Mouse (Mus musculus) adrenal gland, postnatal 14 days (tissue): ENCODE results near the gene Nmrk2. TPM values are rescaled to one million over a fixed set of nuclear protein-coding genes. Genes with fewer than 3 reads are reported as not detected.
"Not testable (repeated sequence)": the region's sequence is repeated elsewhere in the genome, so short reads cannot be mapped to it uniquely, and the experiment has no call there.

Experiments used
- DNase-seq: peaks from one replicate; pipeline ENCODE4 v3.0.0; 2021; ENCODE audit warnings: mixed read lengths
- total RNA-seq: library from RNA; stranded (reverse); gene quantifications from 2 replicates; pipeline ENCODE4 v1.2.3, GENCODE M21; 2021

Nmrk2 gene
- total RNA-seq, 1 experiment from 2014 or later, result not detected

DNA sequence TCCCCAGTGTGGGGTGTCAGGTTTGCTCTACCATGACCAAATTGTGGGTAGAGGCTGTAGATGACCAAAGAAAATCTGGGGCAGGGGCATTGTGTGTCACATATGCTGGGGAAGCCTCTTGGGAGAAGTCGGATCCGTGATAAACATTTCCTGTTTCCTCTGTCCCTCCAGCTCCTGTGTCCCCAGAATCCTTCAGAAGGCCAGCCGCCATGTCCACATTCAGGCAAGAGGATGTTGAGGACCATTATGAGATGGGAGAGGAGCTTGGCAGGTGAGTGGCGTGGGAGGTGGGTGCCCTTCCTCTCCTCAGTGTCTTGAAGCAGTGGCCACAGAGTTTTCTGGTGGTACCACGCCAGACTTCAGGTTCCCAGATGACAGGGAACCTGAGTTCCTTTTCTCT lies 18.0 kb downstream of the Nmrk2 start, which contains the start of gene 4930442H23Rik:
4930442H23Rik (minus strand) TSS at position 45 of the 400 bp plus-strand sequence.
- no peak for DNase-seq

DNA sequence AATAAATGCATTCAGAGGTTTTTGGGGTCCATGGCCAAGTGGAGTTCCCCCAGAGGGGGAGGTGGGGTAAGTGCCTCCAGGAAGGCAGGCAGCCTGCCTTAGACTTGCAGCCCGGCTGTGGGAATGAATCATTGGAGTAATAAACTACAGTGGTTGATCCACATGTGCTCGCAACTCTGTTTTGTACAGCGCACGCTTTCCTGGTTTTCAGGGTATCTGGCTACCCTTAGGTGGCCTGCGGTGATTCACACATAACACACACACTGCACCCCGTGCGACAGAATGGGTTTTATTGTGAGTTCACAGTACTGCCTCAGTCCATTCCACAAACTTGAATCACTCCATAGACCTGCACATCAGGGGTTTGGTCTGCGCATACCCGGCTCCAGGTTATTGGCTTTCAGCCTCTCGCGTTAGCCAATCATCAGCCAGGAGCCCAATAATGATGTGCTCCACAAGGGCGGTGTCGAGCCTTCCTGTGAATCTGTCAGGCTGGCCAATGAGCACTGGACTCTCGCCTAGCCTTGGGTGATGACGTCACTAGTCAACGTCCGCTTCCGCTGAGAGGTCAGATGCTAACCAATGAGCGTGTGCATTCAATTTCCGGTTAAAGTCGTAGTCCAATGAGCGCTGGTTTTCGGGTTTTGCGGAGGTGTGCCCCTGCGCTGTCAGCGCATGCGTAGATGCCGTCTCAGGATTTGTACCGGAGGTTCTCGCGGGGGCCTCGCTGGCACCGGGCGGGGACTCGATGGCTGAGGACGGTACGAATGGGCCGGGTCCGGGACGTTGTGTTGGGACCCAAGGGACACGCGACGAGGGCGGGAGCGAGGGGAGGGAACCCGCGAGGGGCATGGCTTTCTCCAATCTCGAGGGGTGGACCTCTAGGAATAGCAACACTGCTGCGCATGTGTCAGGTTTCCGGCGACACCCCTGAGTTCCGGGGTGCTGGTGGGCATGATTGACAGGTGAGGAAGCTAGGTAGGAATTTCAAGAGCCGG lies 19.2 kb downstream of the Nmrk2 start, which contains the start of gene Dapk3:
Dapk3 (plus strand) TSS at position 670 of the 998 bp plus-strand sequence.
- peak; percentile 97 for DNase-seq

DNA sequence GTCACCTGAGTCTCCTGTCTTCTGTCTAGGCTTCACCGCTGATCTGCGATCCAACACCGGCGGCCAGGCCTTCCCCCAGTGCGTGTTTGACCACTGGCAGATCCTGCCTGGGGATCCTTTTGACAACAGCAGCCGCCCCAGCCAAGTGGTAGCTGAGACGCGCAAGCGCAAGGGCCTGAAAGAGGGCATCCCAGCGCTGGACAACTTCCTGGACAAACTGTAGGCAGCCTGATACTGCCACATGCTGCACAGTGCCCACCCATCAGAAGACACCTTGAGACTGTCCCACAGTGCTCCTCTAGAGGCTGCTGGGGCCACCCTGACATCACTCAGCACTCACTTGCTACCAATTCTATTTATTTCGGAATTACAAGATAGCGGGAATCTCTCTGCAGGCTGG lies 20.0 kb downstream of the Nmrk2 start:
- not testable (repeated sequence) for DNase-seq

DNA sequence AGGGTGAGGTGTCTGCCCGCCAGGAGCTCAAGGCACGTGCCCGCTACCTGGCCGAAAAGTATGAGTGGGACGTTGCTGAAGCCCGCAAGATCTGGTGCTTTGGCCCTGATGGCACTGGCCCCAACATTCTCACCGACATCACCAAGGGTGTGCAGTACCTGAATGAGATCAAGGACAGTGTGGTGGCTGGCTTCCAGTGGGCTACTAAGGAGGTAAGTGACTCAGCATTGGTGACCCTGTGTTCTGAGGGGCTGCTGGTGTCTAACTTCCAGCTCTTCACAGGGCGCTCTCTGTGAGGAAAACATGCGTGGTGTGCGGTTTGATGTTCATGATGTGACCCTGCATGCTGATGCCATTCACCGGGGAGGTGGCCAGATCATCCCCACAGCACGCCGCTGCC lies 20.9 kb downstream of the Nmrk2 start:
- DNase-seq, result no peak

DNA sequence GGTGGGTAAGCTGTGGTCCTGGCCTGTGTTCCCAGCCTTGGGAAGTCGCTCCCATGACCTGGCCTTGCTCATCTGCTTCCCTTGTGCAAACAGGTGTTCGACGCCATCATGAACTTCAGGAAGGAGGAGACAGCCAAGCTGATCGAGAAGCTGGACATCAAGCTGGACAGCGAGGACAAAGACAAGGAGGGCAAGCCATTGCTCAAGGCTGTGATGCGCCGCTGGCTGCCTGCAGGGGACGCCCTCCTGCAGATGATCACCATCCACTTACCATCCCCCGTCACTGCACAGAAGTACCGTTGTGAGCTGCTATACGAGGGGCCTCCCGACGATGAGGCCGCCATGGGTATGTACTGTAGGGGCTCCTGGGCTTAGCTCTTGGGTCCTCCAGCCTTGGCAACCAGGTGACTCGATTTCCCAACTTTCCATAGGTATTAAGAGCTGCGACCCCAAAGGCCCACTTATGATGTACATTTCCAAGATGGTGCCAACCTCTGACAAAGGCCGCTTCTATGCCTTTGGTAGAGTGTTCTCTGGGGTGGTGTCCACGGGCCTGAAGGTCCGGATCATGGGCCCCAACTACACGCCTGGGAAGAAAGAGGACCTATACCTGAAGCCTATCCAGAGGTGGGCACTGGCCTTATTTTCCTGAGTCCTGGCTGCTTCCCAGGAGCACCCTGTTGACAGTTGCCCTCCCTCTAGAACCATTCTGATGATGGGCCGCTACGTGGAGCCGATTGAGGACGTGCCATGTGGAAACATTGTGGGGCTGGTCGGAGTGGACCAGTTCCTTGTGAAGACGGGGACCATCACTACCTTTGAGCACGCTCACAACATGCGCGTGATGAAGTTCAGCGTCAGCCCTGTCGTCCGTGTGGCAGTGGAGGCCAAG lies 22.2 kb downstream of the Nmrk2 start:
- no peak for DNase-seq

DNA sequence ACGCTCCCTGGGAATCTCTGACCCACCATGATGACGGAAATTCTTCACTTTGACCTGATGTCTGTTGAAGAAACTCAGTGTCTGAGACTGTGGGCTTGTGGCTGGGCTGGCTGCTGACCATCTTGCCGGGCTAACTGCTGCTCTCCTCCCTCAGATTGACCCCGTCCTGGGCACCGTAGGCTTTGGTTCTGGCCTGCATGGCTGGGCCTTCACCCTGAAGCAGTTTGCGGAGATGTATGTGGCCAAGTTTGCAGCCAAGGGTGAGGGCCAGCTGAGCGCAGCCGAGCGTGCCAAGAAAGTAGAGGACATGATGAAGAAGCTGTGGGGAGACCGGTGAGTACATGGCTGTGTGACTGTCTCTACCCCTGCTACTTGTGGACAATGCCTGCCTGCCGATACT lies 22.9 kb downstream of the Nmrk2 start:
- no peak for DNase-seq

DNA sequence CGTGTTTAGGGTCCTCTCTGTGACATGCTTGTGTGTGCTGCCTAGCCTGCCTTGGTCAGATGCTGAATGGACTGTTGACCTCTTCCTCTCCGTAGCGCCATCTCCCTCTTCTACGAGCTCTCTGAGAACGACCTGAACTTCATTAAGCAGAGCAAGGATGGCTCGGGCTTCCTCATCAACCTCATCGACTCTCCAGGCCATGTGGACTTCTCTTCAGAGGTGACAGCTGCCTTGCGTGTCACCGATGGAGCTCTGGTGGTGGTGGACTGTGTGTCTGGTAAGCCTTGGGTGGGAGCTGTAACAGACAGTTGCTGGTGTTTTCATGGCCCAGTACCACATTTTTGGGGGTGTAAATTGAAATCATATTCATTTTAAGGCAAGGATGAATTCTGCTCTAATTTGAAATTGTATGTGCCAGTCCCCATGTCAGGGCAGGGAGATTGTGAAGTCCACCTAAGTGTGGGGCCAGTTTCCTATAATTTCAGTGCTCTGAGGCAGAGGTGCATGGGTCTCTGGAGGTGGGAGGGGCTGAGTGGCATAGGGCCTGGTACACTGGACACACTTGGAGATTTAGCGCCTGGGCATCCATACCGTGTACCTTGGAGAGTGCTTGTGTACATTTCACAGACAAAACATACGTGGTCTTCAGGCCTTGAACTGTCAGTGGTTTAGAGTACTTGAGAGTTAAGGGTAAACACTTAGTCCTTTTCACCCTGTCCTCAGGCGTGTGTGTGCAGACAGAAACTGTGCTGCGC lies 23.7 kb downstream of the Nmrk2 start:
- DNase-seq, result no peak

DNA sequence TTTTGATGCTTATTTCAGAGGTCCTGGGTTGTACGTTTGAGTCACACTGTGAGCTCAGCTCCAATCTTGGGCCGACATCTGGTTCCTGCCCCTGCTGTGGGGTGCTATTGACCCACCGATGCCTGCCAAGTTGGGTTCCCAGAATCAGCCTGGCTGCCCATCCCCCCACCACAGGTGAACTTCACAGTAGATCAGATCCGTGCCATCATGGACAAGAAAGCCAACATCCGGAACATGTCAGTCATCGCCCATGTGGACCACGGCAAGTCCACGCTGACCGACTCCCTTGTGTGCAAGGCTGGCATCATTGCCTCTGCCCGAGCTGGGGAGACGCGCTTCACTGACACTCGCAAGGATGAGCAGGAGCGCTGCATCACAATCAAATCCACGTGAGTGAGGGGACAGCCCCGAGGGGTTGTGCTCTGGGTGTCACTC lies 24.3 kb downstream of the Nmrk2 start:
- peak; percentile 53 for DNase-seq

DNA sequence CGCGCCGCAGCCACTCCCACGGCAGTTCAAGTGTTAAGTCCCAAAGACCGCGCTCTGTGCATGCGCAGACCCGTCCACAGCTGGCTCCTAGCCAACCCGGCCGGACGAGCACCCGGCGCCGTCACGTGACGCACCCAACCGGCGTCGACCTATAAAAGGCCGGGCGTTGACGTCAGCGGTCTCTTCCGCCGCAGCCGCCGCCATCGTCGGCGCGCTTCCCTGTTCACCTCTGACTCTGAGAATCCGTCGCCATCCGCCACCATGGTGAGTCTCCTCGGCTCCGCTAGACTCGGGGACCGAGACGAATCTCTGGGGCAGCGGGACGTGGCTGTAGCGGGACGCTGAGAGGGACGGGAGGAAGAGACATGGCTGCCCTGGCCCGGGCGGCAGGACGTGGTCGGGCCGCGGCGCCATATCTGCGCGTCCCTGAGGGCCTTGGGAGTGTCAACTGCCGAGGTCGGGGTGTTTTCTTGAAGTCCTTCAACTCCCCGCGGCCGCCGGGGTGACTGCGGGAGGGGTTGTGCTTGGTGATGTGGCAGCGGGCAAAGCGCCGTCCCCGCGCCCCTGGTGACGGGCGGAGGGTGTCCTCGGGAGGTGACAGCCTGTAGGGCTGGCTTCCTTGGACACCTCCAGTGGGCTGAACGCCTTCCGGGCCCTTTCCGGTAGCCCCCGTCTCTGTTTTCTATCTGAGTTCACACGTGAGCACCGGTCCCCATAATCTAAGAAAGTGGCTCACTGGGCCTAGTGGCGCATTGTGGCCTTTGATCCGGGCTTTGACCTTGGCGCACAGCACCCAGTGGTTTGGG lies 25.2 kb downstream of the Nmrk2 start, which contains the start of gene Eef2:
Eef2 (plus strand) TSS at position 166 of the 806 bp plus-strand sequence.
- peak; percentile 99 for DNase-seq

DNA sequence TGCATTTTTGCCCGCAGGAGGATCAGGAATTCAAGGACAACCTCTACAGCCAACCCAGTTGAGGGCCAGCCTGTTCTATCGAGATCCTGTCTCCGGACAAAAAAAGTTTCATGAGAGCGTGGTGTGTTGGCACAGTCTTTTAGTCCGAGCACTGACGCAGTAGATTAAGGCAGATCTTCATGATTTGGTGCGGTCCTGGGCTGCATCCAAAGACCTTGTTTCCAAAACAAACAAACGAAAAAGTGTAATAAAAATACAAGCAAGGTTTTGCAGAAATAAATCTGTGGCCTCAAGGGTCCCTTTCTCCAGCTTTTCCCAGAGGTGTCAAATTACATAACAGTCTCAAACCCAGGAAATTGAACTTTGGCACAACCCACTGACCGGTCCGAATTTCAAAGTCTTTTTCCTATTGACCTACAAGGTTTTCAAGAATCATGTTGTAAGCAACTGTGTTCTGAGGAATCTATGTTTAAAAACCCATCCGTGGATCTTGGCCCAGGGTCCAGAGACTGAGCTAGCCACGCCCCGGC lies 25.9 kb downstream of the Nmrk2 start:
- DNase-seq, result peak; percentile 79

DNA sequence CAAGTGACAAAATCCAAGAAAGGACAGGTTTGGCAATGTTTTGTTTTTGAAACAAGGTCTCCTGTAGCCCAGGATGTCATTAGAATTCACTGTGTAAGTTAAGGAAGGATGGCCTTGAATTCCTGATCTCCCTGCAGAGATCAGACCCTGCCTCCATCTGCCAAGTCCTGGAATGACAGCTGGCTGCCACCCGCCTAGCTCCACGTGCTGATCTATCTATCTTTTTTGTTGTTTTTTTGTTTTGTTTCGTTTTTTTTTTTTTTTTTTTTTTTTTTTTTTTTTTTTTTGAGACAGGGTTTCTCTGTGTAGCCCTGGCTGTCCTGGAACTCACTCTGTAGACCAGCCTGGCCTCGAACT lies 26.5 kb downstream of the Nmrk2 start:
- DNase-seq, result peak; percentile 27

DNA sequence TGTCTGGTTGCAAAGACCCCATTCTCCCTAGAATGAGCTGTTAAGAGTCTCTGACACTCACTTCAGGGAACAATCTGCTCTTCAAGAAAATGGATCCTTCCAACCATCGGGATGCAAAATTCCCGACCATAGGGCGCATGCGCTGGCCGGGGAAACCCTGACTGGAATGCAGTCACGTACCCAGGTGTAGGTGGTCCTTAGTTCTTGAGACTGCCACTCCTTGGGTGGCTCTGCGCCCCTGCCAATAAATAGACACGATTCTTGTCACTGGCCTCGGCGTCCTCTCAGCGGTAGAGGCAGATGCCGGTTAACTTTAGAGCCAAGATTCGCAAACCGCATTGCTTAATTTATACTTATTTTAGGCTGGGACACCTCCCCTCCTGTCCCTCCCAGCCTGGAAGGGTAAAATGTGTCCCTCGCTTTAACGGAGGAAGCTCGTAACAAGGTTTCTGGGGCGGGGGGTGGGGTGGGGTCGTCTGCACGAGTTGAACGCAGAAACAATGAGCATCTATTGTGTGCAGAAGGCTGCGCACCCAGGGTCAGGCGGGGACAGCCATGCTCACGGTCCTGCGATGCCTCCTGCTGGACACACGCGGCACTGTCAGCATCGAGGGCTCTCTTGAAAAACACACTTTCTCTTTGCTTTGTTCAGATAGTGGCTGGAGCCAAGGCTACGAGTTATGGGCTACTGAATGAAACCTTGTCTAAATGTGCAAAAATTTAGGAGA lies 27.1 kb downstream of the Nmrk2 start:
- DNase-seq, result peak; percentile 94

DNA sequence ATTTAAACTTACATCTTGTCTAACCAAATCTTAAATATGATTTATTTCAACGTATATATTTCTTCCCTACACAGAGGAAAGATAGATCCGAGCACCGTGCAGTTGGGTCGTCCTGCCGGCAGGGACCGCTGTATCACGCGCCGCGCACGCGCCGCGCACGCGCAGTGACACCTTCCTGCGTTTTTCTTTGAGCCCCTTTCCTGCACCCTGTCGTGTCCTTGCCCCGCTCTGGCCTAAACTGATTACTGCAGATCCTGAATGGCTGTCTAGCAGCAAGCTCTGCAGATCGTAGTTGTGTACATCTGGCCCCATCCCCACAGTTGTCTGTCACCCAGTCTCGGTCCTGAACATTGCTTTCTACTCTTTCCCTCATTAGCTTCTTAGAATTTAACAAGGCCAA lies 28.7 kb downstream of the Nmrk2 start:
- DNase-seq, result peak; percentile 93

DNA sequence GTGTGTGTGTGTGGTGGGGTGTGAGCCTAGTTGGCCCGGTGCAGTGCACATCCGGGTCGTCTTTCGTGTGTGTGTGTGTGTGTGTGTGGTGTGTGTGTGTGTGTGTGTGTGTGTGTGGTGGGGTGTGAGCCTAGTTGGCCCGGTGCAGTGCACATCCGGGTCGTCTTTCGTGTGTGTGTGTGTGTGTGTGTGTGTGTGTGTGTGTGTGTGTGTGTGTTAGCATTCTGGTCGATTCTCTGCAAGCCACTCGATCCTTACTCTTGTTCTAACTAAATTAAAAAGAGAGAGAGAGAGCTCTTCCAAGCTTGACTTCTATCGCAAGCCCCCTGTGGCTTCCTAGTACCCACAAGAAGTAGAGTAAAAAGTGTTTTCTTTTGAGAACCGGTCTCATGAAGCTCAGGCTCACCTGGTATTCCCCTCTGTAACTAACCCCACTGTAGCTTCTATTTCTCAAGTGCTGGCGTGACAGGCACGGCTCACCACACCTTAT lies 32.4 kb downstream of the Nmrk2 start:
- peak; percentile 69 for DNase-seq

DNA sequence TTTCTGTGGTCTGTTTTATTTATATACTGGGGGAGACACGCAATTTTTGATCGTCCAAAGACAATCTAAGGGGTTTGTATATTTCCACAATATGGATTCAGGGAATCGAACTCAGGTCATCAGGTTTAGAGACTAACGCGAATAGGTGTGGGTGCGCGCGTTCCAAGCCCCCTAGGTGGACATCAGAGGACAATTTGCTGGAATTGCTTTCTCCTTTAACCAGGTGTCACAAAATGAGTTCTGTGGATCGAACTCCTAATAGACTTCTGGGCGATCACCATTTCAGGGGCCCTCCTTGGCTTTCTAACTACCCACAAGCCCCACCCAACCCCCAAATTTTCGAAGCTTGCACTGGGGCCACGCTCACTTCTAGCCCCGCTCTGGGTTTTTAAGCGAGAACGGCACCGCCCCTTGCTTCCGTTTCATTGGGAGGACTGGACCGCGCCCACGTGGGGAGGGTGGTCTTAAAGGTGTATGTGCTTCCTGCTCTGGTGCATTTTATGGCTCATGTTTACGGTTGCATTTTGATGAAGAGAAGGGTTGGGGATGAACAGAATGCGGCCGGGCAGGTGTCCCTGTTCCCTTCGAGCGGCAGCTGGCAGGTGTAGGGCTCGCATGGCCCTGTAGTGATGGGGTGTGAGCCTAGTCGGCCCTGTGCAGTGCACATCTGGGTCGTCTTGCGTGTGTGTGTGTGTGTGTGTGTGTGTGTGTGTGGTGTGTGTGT lies 33.2 kb downstream of the Nmrk2 start:
- peak; percentile 92 for DNase-seq

DNA sequence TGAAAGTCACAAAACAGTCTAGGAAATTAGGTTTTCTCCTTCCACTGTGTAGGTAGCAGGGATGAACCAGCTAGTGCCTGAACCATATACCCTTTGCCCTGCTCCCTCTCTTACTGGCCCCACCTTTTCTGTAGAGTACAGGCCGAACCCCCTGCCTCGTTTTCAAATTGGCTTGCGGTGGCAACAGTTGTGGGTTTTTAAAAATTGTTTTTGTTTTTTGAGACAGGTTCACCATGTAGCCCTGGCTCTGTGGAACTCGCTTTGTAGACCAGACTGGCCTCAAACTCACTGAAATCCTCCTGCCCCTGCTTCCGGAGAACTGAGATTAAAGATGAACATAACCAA lies 33.8 kb downstream of the Nmrk2 start:
- DNase-seq, result no peak

DNA sequence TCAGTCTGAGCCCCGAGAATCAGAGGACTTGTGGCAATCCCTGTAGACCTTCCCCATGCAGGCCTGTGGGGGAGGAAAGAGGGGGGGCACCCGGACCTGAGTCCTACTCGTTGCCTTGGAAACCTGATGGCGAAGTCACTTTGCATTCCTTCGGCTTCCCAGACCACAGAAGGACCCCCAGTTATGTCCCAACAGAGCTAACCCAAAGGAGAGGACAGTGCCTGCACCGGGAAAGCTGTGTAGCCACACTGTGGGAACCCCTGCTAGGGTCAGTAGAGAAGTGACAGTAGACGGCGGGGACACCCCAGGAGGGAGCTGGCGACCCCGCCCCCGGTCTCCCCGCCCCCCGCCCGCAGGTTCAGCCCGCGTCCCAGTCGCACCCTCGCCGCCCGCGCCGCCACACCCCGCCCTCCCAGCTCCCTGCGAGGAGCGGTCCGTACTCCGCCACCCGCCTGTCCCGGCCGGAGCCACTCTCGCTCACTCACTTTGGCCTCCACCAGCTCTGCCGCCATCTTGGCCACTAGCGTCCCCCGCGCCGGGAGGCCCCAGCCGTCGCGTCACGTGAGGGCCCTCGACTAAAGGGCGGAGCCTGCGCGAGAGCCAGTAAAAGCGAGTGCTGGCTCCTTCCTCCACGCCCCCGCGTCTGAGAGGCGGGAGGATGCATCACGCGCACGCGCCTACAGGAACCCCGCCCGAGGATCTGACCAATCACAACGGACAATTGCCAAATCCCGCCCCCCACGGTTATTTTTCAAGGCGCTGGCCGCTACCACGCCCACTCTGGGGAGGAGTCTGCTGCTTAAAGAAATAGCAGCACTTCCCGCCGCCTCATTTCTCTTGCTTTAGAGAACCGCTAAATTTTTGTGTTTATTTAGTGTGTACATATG lies 34.4 kb downstream of the Nmrk2 start, which contains the start of gene Pias4:
Pias4 (minus strand) TSS at position 724 of the 887 bp plus-strand sequence.
- DNase-seq, result peak; percentile 100

DNA sequence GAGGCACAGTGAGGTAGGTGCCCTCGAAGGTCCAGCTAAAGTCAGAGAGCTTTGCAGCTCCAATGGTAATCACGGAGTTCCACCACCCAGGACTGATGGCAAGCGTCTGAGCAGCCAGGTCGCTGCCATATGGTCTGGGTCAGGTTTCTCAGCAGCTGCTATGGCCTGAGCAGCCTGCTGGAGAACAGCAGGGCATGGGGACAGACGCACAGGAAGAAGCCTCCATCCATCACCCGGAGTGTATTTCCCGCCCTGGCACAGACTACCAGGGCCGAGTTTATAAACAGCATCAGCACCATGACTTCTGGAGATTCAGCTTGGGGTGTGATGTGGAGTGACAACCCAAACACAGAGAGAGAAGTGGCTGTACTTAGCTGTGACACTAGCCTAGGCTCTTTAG lies 36.7 kb downstream of the Nmrk2 start:
- peak; percentile 31 for DNase-seq
